Mouse (Mus musculus): Measurements from ENCODE around the gene Lztr1.
"Not testable (repeated sequence)": the region's sequence is repeated elsewhere in the genome, so short reads cannot be mapped to it uniquely, and the experiment has no call there.

DNA sequence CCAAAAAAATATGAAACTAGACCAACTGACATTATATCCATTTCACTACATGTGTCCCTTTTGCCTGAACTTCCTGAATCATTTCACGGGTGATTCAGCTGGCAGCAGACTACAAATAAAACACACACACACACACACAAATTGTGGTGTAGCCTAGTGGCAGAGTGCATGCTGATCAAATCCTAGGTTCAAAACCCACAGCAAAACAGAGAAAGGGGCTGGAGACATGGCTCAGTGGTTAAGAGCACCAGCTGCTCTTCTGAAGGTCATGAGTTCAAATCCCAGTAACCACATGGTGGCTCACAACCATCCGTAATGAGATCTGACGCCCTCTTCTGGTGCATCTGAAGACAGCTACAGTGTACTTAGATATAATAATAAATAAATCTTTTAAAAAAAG, 457 bp upstream of the Lztr1 start:
- TF ChIP-seq CTCF (IDR thresholded peaks at IDR 0.05; ENCODE audit: low read depth), result peak; percentile 32
- not testable (repeated sequence) for TF ChIP-seq EP300 (optimal IDR thresholded peaks at IDR 0.05)

All from stomach, postnatal 0 days (tissue).